Mouse (Mus musculus) embryonic fibroblast, embryonic 13.5 days (primary cell): ENCODE measurements at regions not wholly inside any gene's neighbourhood (a gene's known extent, or its start where the extent isn't known, plus 50 kb on each side); places are given as distances from the start of the nearest gene placed in this dataset.

ENCODE experiments used
- CTCF ChIP-seq: IDR thresholded peaks from 2 replicates; pipeline ENCODE4 v1.5.1; 2011; ENCODE audit warnings: mild to moderate bottlenecking, control low read depth, low read length, moderate library complexity, borderline replicate concordance; ENCODE audit not compliant: insufficient read depth
- POLR2A ChIP-seq: IDR thresholded peaks from 2 replicates; pipeline ENCODE4 v1.6.1; 2011; ENCODE audit warnings: low read depth, mild to moderate bottlenecking, control low read depth, low read length, moderate library complexity

GRCm38 (mm10) chr6:51043970-51044369 lies 388.5 kb upstream of the Nfe2l3 start:
- no peak for TF ChIP-seq CTCF
- TF ChIP-seq POLR2A = no peak
